Mouse (Mus musculus): Measurements from ENCODE around the gene Gnrhr. TPM values are rescaled to one million over a fixed set of nuclear protein-coding genes. Genes with fewer than 3 reads are reported as not detected.
A peak's percentile ranks its signal among the peaks of the same experiment; 100 is the strongest.

Gene Gnrhr
- total and polyA plus RNA-seq, 2 experiments from 2014 or later, result not detected

- ATAC-seq (ENCODE audit: insufficient read depth, low read depth) (no peak), DNase-seq (ENCODE audit: low spot score) (no peak)
- Histone ChIP-seq H3K4me3 (ENCODE audit: low read depth, low read length) (no peak overlapping the region), H3K4me2 (ENCODE audit: low read depth, low read length) (no peak overlapping the region), H3K27ac (ENCODE audit: low read depth) (no peak overlapping the region), H3K4me1 (ENCODE audit: control insufficient read depth, insufficient read depth) (no peaks in the 10 kb centered on the region), H3K9me3 (replicated peaks; ENCODE audit: control insufficient read depth, low read length) (no peaks in the 10 kb centered on the region), H3K9ac (replicated peaks; ENCODE audit: low read depth, low read length) (no peak overlapping the region), H3K27me3 (ENCODE audit: control insufficient read depth, insufficient read depth, low read length) (no peaks in the 10 kb centered on the region), H3K36me3 (replicated peaks; ENCODE audit: control insufficient read depth, insufficient read depth, low read length) (no peaks in the 10 kb centered on the region)
- peak; percentile 57 for TF ChIP-seq CTCF (IDR thresholded peaks at IDR 0.05; ENCODE audit: low read depth)
- TF ChIP-seq EP300 (IDR thresholded peaks at IDR 0.05; ENCODE audit: low read depth), result no peak
- 22% methylated on average over 5 of the region's 5 CpGs for WGBS
These were observed 6.9 kb downstream of the Gnrhr start for GRCm38 (mm10) chr5:86190770-86191169.

- no peak for DNase-seq (ENCODE audit: low spot score)
- H3K27ac ChIP-seq (ENCODE audit: low read depth), result no peak overlapping the region
- H3K4me3 ChIP-seq (ENCODE audit: low read depth, low read length), result no peak overlapping the region
- no peaks in the 10 kb centered on the region for H3K27me3 ChIP-seq (ENCODE audit: control insufficient read depth, insufficient read depth, low read length)
- no peaks in the 10 kb centered on the region for H3K4me1 ChIP-seq (ENCODE audit: control insufficient read depth, insufficient read depth)
- ATAC-seq (ENCODE audit: insufficient read depth, low read depth), result no peak
- no peak overlapping the region for H3K9ac ChIP-seq (replicated peaks; ENCODE audit: low read depth, low read length)
- TF ChIP-seq EP300 (IDR thresholded peaks at IDR 0.05; ENCODE audit: low read depth) (no peak), CTCF (IDR thresholded peaks at IDR 0.05; ENCODE audit: low read depth) (no peak)
- H3K36me3 ChIP-seq (replicated peaks; ENCODE audit: control insufficient read depth, insufficient read depth, low read length), result no peaks in the 10 kb centered on the region
- 47% methylated on average over 15 of the region's 15 CpGs for whole genome bisulfite sequencing
- H3K9me3 ChIP-seq (replicated peaks; ENCODE audit: control insufficient read depth, low read length), result no peaks in the 10 kb centered on the region
- H3K4me2 ChIP-seq (ENCODE audit: low read depth, low read length), result no peak overlapping the region
These were observed 7.4 kb downstream of the Gnrhr start for GRCm38 (mm10) chr5:86190290-86190689.

GRCm38 (mm10) chr5:86187441-86187840 lies 10.3 kb downstream of the Gnrhr start:
- no peak overlapping the region for H3K4me2 ChIP-seq (ENCODE audit: low read depth, low read length)
- no peak for DNase-seq (ENCODE audit: low spot score)
- no peaks in the 10 kb centered on the region for H3K27me3 ChIP-seq (ENCODE audit: control insufficient read depth, insufficient read depth, low read length)
- no peaks in the 10 kb centered on the region for H3K36me3 ChIP-seq (replicated peaks; ENCODE audit: control insufficient read depth, insufficient read depth, low read length)
- H3K4me3 ChIP-seq (ENCODE audit: low read depth, low read length), result no peak overlapping the region
- no peak overlapping the region for H3K9ac ChIP-seq (replicated peaks; ENCODE audit: low read depth, low read length)
- H3K4me1 ChIP-seq (ENCODE audit: control insufficient read depth, insufficient read depth), result no peaks in the 10 kb centered on the region
- no peak overlapping the region for H3K27ac ChIP-seq (ENCODE audit: low read depth)
- no peak for ATAC-seq (ENCODE audit: insufficient read depth, low read depth)
- 41% methylated on average over 6 of the region's 6 CpGs for WGBS
- TF ChIP-seq EP300 (IDR thresholded peaks at IDR 0.05; ENCODE audit: low read depth) (no peak), CTCF (IDR thresholded peaks at IDR 0.05; ENCODE audit: low read depth) (no peak)
- no peaks in the 10 kb centered on the region for H3K9me3 ChIP-seq (replicated peaks; ENCODE audit: control insufficient read depth, low read length)

GRCm38 (mm10) chr5:86173778-86174177 lies 23.9 kb downstream of the Gnrhr start:
- DNase-seq (ENCODE audit: low spot score) (no peak), ATAC-seq (ENCODE audit: insufficient read depth, low read depth) (no peak)
- Histone ChIP-seq H3K4me3 (ENCODE audit: low read depth, low read length) (no peak overlapping the region), H3K4me2 (ENCODE audit: low read depth, low read length) (no peak overlapping the region), H3K9ac (replicated peaks; ENCODE audit: low read depth, low read length) (no peak overlapping the region), H3K4me1 (ENCODE audit: control insufficient read depth, insufficient read depth) (peaks cover 7% of the 10 kb centered on the region; the same call in 1 of the 2 replicates), H3K36me3 (replicated peaks; ENCODE audit: control insufficient read depth, insufficient read depth, low read length) (0 out of 2 replicates have a peak, but pooled peaks cover 4% of the 10 kb centered on the region), H3K27ac (ENCODE audit: low read depth) (no peak overlapping the region), H3K9me3 (replicated peaks; ENCODE audit: control insufficient read depth, low read length) (no peaks in the 10 kb centered on the region), H3K27me3 (ENCODE audit: control insufficient read depth, insufficient read depth, low read length) (no peaks in the 10 kb centered on the region)
- no peak for TF ChIP-seq EP300 (IDR thresholded peaks at IDR 0.05; ENCODE audit: low read depth)
- no peak for TF ChIP-seq CTCF (IDR thresholded peaks at IDR 0.05; ENCODE audit: low read depth)
- whole genome bisulfite sequencing, result 40% methylated on average over 2 of the region's 2 CpGs

GRCm38 (mm10) chr5:86172449-86173161 lies 25.1 kb downstream of the Gnrhr start, which contains the start of gene Uba6:
TSS of gene Uba6 (minus strand) at chr5:86172803.
- Histone ChIP-seq H3K9ac (replicated peaks; ENCODE audit: low read depth, low read length) (peak within 1 kb of the TSS; percentile 72), H3K4me1 (ENCODE audit: control insufficient read depth, insufficient read depth) (peaks cover 7% of the 10 kb centered on the region; the same call in 1 of the 2 replicates), H3K27ac (ENCODE audit: low read depth) (peak within 1 kb of the TSS; percentile 93), H3K4me3 (ENCODE audit: low read depth, low read length) (peak within 1 kb of the TSS; percentile 98), H3K36me3 (replicated peaks; ENCODE audit: control insufficient read depth, insufficient read depth, low read length) (0 out of 2 replicates have a peak, but pooled peaks cover 5% of the 10 kb centered on the region), H3K9me3 (replicated peaks; ENCODE audit: control insufficient read depth, low read length) (no peaks in the 10 kb centered on the region), H3K27me3 (ENCODE audit: control insufficient read depth, insufficient read depth, low read length) (no peaks in the 10 kb centered on the region), H3K4me2 (ENCODE audit: low read depth, low read length) (peak within 1 kb of the TSS; percentile 86)
- TF ChIP-seq CTCF (IDR thresholded peaks at IDR 0.05; ENCODE audit: low read depth) (no peak), EP300 (IDR thresholded peaks at IDR 0.05; ENCODE audit: low read depth) (no peak)
- WGBS, result under 1% methylated on average over 57 of the region's 67 CpGs
- ATAC-seq (ENCODE audit: insufficient read depth, low read depth), result peak; percentile 99
- DNase-seq (ENCODE audit: low spot score), result peak; percentile 95

Data from heart, postnatal 0 days (tissue).